Mouse (Mus musculus) neural tube, embryonic 11.5 days (tissue): ENCODE measurements around the gene Ccdc182. TPM values are rescaled to one million over a fixed set of nuclear protein-coding genes. Genes with fewer than 3 reads are reported as not detected.

Source experiments
- ATAC-seq: fragments of 200-750 bp; cut with Nextera tagmentation; 2 replicates; pipeline ENCODE4 v1.8.0; 2017; ENCODE audit warnings: moderate number of reproducible peaks, mild to moderate bottlenecking, moderate TSS enrichment, moderate library complexity; ENCODE audit not compliant: insufficient read depth, low FRiP score, low TSS enrichment
- DNase-seq: peaks from one replicate; pipeline ENCODE4 v3.0.0-alpha.2; 2015; ENCODE audit warnings: low spot score
- H3K27ac ChIP-seq: fragments of 300-500 bp; sonication (generic); 2 replicates; pipeline ENCODE4 v1.5.1; 2014; ENCODE audit warnings: low read depth, mild to moderate bottlenecking, low read length
- H3K27me3 ChIP-seq: fragments of 300-500 bp; sonication (generic); 2 replicates; pipeline ENCODE4 v1.6.1; 2014; ENCODE audit warnings: mild to moderate bottlenecking, low read length, mixed read lengths; ENCODE audit not compliant: control insufficient read depth, insufficient read depth
- H3K36me3 ChIP-seq: fragments of 300-500 bp; sonication (generic); 2 replicates; pipeline ENCODE4 v1.6.1; 2014; ENCODE audit warnings: mild to moderate bottlenecking, low read length, moderate library complexity, mixed read lengths; ENCODE audit not compliant: control insufficient read depth, insufficient read depth
- H3K4me1 ChIP-seq: fragments of 300-500 bp; sonication (generic); 2 replicates; pipeline ENCODE4 v1.6.1; 2014; ENCODE audit warnings: low read length, mixed read lengths; ENCODE audit not compliant: control insufficient read depth, insufficient read depth
- H3K4me2 ChIP-seq: fragments of 300-500 bp; sonication (generic); 2 replicates; pipeline ENCODE4 v1.6.1; 2014; ENCODE audit warnings: low read depth, mild to moderate bottlenecking, moderate library complexity
- H3K4me3 ChIP-seq: fragments of 300-500 bp; sonication (generic); 2 replicates; pipeline ENCODE4 v1.5.1; 2014; ENCODE audit warnings: low read depth, low read length
- H3K9ac ChIP-seq: fragments of 300-500 bp; sonication (generic); 2 replicates; pipeline ENCODE4 v1.6.1; 2014; ENCODE audit warnings: mild to moderate bottlenecking, low read length
- H3K9me3 ChIP-seq: fragments of 300-500 bp; sonication (generic); 2 replicates; pipeline ENCODE4 v1.6.1; 2016; ENCODE audit warnings: low read length; ENCODE audit not compliant: control insufficient read depth
- WGBS: fragments of 180-500 bp; shearing (Covaris S2); extraction: QIAGEN DNeasy Blood & Tissue Kit; methylation state at CpG from one replicate; pipeline ENCODE4 v1.1.7; 2014; 5-methylcytosine and 5-hydroxymethylcytosine counted together
- polyA plus RNA-seq: library from polyadenylated mRNA; unstranded; fragments of >200 nt; fragmentation: Nextera tagmentation; extraction: Ambion mirVana; gene quantifications from 2 replicates; pipeline ENCODE4 v1.2.1, GENCODE M21; 2014

Gene Ccdc182
- polyA plus RNA-seq, 1 experiment from 2014 or later: 17.9 TPM

DNA sequence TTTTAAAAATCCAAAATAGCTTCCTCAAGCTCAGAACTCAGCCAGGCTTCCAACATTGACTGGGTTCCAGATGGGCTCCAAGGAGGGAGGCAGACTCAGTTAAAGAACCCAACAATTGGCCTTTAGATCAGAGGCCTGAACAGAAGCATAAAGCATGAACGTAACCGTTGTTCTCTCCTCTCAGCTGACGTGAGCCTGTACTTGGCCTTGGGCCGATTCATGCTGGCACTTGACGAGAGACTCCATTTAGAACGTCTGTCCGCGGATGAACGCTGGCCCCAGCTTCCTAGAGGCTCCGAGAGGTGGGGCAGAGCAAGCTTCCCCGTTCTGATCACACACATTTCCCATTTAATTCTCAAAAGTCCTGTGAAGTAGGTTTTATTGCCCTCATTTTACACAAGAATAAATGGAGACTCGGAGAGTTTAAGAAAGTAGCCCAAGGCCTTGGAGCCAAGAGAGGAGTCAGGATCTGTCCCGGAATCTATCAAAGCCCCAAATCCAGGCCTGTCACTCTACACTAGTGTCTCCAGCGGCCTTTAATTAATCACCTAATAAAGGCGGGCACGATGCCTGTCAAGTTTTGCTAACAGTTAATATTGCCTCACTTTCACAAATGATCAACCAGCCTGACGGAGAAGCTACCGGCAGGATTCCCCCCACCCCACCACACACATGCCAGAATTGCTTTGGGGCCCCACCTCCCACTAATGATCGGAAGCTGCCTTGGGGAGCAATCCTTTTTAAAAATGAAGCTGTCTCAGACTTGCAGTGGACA lies 17.1 kb upstream of the Ccdc182 start:
- no peaks in the 10 kb centered on the region for H3K36me3 ChIP-seq
- peaks cover 43% of the 10 kb centered on the region for H3K4me1 ChIP-seq
- H3K9ac ChIP-seq: no peak overlapping the region; the same call in 1 of the 2 replicates
- 29% methylated on average over 19 of the region's 19 CpGs for WGBS
- no peaks in the 10 kb centered on the region for H3K9me3 ChIP-seq
- H3K4me2 ChIP-seq: no peak overlapping the region
- H3K4me3 ChIP-seq: no peak overlapping the region
- no peaks in the 10 kb centered on the region for H3K27me3 ChIP-seq
- H3K27ac ChIP-seq: peak overlapping the region; percentile 99
- ATAC-seq (no peak), DNase-seq (peak; percentile 54)

DNA sequence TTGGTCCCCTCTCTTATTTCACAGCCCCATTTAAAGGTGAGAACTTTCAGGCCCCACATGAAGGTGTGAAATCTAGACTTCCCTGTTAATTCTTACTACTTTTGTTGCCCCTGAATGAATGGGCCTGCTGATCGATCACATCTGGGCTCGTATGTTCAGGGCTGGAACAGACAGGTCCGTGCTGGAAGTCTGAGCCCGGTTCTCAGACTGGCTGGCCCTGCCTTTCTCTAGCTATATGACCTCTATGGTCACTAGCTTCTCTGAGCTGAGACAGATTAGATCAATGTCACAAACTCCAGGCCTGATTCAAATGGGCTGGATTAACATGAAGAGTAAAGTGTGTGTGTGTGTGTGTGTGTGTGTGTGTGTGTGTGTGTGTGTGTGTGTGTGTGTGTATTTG lies 14.9 kb upstream of the Ccdc182 start:
- Histone ChIP-seq H3K4me3 (no peak overlapping the region), H3K9me3 (no peaks in the 10 kb centered on the region), H3K36me3 (no peaks in the 10 kb centered on the region), H3K4me2 (no peak overlapping the region), H3K9ac (no peak overlapping the region), H3K27ac (peak overlapping the region; percentile 73), H3K4me1 (peaks cover 43% of the 10 kb centered on the region), H3K27me3 (no peaks in the 10 kb centered on the region)
- WGBS: 24% methylated on average over 4 of the region's 4 CpGs
- ATAC-seq: no peak
- DNase-seq: no peak

DNA sequence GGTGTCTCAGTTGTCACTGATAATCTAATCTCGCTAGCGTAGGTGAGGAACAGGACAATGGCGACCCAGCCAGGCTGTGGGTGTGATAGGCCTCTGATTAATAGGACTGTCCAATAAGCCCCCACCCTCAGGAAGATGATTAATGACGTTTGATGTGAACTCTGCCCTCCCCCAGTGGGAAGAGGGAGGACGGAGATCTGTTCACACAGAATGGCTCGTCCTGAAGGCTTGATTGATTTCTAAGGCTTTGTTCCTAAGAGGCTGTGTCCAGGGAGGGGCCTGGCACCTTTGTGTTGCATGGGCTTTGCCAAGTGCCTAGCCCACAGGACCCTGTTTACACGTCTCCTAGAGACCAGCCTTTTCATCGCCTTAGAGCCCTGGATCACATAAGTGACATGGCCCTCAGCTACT lies 13.4 kb upstream of the Ccdc182 start:
- H3K9ac ChIP-seq: no peak overlapping the region
- no peaks in the 10 kb centered on the region for H3K9me3 ChIP-seq
- 17% methylated on average over 8 of the region's 8 CpGs for WGBS
- H3K27ac ChIP-seq: peak overlapping the region; percentile 73
- no peaks in the 10 kb centered on the region for H3K36me3 ChIP-seq
- ATAC-seq (peak; percentile 88), DNase-seq (peak; percentile 84)
- H3K4me2 ChIP-seq: no peak overlapping the region
- H3K4me1 ChIP-seq: peaks cover 34% of the 10 kb centered on the region
- no peak overlapping the region for H3K4me3 ChIP-seq
- H3K27me3 ChIP-seq: no peaks in the 10 kb centered on the region

DNA sequence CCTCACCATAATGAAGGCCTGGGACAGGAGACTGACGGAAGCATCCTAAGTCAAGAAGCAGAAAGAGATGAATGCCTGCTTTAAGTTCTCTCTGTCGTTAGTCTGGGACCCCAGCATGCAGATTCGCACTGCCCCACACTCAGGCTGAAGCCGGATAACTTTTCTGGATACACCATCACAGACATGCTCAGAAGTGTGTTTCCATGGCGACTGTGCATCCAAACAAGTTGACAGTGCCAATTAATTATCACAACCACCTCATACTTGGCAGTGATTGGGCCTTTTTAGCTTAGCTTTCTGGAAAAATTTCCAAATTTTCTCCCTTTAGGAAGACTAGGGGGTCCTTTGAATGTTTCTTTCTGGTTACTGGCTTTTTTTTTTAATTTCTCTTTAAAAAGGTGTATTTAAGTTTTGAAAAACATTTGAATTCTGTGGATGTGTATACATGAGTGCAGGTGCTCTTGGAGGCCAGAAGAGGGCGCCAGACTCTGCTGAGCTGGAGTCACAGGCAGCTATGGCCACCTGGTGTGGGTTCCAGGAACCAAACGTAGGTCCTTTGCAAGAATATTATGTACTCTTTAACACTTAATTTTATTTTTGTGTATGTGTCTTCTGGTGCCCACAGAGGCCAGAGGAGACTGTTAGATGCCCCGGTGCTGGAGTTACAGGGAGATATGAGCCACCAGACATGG lies 12.3 kb upstream of the Ccdc182 start:
- Histone ChIP-seq H3K36me3 (no peaks in the 10 kb centered on the region), H3K4me1 (peaks cover 26% of the 10 kb centered on the region), H3K9me3 (no peaks in the 10 kb centered on the region), H3K4me3 (no peak overlapping the region), H3K9ac (no peak overlapping the region), H3K27me3 (no peaks in the 10 kb centered on the region), H3K4me2 (no peak overlapping the region), H3K27ac (peak overlapping the region; percentile 73; the same call in 1 of the 2 replicates)
- ATAC-seq (no peak), DNase-seq (no peak)
- 57% methylated on average over 8 of the region's 8 CpGs for WGBS

DNA sequence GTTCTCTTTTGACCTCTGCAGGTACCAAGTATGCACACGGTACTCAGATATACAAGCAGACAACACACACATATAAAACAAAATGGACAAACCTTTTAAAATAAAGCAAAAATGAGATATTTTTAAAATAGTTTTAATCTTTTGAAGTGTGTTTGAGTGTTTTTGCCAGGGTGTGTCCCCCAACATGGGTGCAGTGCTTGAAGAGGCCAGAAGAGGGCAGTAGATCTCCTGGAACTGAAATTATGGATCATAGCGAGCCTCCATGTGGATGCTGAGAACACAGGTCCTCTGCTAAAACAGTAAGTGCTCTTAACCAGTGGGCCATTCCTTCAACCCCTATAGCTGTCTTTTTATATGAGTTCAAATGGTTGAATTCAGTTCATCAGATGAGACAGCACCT lies 11.3 kb upstream of the Ccdc182 start:
- DNase-seq: no peak
- Histone ChIP-seq H3K36me3 (no peaks in the 10 kb centered on the region), H3K27me3 (no peaks in the 10 kb centered on the region), H3K27ac (no peak overlapping the region), H3K9ac (no peak overlapping the region), H3K4me1 (peaks cover 20% of the 10 kb centered on the region), H3K4me3 (no peak overlapping the region), H3K9me3 (no peaks in the 10 kb centered on the region), H3K4me2 (no peak overlapping the region)
- 96% methylated on average over 2 of the region's 2 CpGs for WGBS
- no peak for ATAC-seq

DNA sequence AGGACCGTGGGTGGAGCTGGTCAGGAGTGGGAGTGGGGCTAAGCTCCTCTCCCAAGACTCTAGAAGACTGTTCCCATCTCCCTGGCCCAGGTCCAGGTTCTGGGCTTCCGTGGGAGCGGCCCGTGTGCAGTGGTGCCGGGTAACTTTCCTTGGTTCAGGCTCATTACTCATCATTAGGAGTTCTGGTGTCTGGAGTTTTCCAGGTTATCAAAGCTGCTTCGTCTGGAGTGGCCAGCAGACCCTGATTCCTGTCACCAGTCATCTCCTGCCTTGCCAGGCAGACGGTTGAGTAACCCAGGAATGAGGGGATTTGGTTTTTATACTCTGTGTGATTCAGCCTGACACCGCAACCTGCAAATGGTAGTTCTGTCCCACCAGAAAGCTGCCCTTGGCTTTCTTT lies 7.8 kb upstream of the Ccdc182 start:
- 75% methylated on average over 8 of the region's 8 CpGs for WGBS
- DNase-seq (no peak), ATAC-seq (no peak)
- Histone ChIP-seq H3K4me3 (no peak overlapping the region), H3K9me3 (no peaks in the 10 kb centered on the region), H3K27ac (no peak overlapping the region), H3K27me3 (no peaks in the 10 kb centered on the region), H3K4me1 (peaks cover 11% of the 10 kb centered on the region), H3K36me3 (no peaks in the 10 kb centered on the region), H3K4me2 (no peak overlapping the region), H3K9ac (no peak overlapping the region)

DNA sequence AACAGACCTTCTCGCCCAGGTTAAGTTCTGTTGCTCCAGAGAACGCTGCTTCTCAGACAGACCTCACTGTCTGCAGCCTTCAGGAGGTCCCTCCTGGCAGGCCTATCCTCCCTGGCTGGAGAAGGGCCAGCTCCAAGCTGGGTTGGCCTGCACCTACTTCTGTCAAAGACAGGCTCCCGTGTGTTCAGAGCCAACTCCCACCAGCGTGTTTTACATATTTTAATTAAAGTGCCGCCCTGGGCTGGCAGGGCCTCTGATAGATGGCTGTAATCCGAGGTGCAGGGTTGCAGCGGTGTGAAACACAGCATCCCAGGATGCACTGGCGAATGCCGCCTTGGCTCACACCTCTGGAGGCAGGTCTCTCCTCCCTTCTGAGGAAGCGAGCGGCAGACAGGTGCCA lies 5.5 kb upstream of the Ccdc182 start:
- Histone ChIP-seq H3K27ac (no peak overlapping the region), H3K4me1 (peaks cover 13% of the 10 kb centered on the region), H3K4me2 (no peak overlapping the region), H3K27me3 (no peaks in the 10 kb centered on the region), H3K36me3 (no peaks in the 10 kb centered on the region), H3K4me3 (no peak overlapping the region), H3K9me3 (no peaks in the 10 kb centered on the region), H3K9ac (no peak overlapping the region)
- WGBS: 31% methylated on average over 11 of the region's 11 CpGs
- no peak for ATAC-seq
- no peak for DNase-seq

DNA sequence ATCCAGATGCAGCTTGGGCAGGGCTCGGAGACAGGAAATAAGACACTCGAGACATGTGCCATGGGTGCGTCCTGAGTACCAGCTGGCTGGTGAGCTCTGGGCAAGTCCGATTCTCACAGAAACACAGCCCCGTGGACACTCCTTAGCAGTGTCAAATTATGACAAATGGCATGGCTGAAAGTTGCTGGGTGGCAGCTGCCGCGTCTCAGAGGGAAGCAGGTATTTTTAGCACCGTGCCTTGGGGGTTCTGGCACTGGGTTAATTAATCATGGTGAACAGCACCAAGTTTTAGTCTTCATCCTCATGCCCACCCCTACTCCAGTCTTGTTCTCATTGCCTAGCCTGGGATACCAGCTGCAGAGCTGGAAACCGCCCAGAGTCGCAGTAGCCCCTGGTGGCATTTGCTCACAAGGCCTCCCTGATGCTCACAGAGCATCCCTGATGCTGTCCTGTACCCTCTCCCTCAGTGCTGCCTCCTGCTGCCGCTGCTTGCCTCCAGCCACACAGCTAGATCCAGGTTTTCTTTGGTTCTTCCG lies 5.0 kb upstream of the Ccdc182 start:
- DNase-seq: no peak
- Histone ChIP-seq H3K4me1 (peaks cover 16% of the 10 kb centered on the region), H3K9me3 (no peaks in the 10 kb centered on the region), H3K27ac (0 out of 2 replicates have a peak overlapping the region, but pooled peaks have one; percentile 34), H3K4me3 (no peak overlapping the region), H3K4me2 (no peak overlapping the region), H3K27me3 (no peaks in the 10 kb centered on the region), H3K36me3 (no peaks in the 10 kb centered on the region), H3K9ac (no peak overlapping the region)
- ATAC-seq: no peak
- 50% methylated on average over 12 of the region's 12 CpGs for WGBS
